Mouse (Mus musculus) bone marrow, adult 2 months (tissue): ENCODE measurements around the gene Gcm1.

ENCODE experiments used
- CTCF ChIP-seq: fragments of 200-500 bp; IDR thresholded peaks from 2 replicates; pipeline ENCODE4 v1.5.1; 2011; ENCODE audit warnings: low read length, control low read depth; ENCODE audit not compliant: control insufficient read depth, insufficient read depth
- POLR2A ChIP-seq: fragments of 200-500 bp; IDR thresholded peaks from 2 replicates; pipeline ENCODE4 v1.6.1; 2011; ENCODE audit warnings: low read depth, mild to moderate bottlenecking, control low read depth, low read length, borderline replicate concordance; ENCODE audit not compliant: control insufficient read depth

DNA sequence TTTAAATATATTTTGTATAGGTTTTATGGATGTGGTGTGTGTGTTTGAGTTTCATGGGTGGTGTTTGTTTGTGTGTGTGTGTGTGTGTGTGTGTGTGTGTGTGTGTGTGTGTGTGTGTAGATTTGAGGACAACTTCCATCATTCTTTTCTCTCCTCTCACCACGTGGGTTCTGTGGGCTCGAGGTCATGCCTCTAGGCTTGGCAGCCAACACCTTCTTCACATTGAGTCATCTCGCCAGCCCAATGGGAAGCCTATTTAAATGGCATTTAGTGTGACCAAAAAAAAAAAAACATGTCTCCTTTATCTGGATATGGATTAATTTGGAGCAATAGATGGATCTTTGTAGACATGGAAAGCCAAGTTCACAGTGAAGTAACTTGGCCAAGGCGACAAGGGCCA is 39.7 kb upstream of the Gcm1 start:
- TF ChIP-seq POLR2A, result no peak
- no peak for TF ChIP-seq CTCF
